In genomic region chr17:46996484-46996883, GRCm38 (mm10) we compare ENCODE assay signal across 23 mouse cellular contexts. TPM values are rescaled to one million over a fixed set of nuclear protein-coding genes. Genes with fewer than 3 reads are reported as not detected.
DNase-seq lines count a peak whose midpoint lies in the region; ATAC-seq and TF ChIP-seq lines count a peak whose summit lies in the region.
"Had no signal": no experiment of that assay in that cellular context is flagged by ENCODE, and none has a peak within 500 bp of the region (broad histone marks: within the 10 kb centered on the region; RNA-seq: fewer than 3 reads in every experiment).

No protein-coding gene starts in this region.

- peak; percentile 94 for DNase-seq in heart, adult 11 months
- peak; percentile 54 for DNase-seq in kidney, postnatal 0 days (ENCODE audit: low spot score)
- no peak for DNase-seq in kidney, adult 9 months
- peak; percentile 25 for DNase-seq in kidney, postnatal 10 days
- DNase-seq in thymus, adult 2 months = no peak
- DNase-seq in urinary bladder, postnatal 10 days (ENCODE audit: low spot score) = no peak
- DNase-seq: adrenal gland, postnatal 36 days; cerebellum, adult 9-11 months; layer of hippocampus, postnatal 36 days; liver, embryonic 13.5 days; lung, embryonic 14.5 days; thymus, adult 18-20 months; thymus, postnatal 4 days had no signal

- no peak overlapping the region for H3K9ac ChIP-seq in heart, embryonic 12.5 days
- H3K9ac ChIP-seq in kidney, postnatal 0 days (ENCODE audit: low read depth, low read length) = no peak overlapping the region
- peak overlapping the region; percentile 34; the same call in 1 of the 2 replicates for H3K9ac ChIP-seq in heart, embryonic 11.5 days (ENCODE audit: low read depth, low read length)
- H3K9ac ChIP-seq: forebrain, embryonic 12.5 days; limb, embryonic 13.5 days; liver, embryonic 13.5 days; lung, embryonic 14.5 days; midbrain, embryonic 12.5 days; stomach, embryonic 15.5 days had no signal

- peaks cover 6% of the 10 kb centered on the region; the same call in 1 of the 2 replicates for H3K4me1 ChIP-seq in heart, embryonic 12.5 days (replicated peaks)
- H3K4me1 ChIP-seq in kidney, postnatal 0 days (replicated peaks; ENCODE audit: insufficient read depth, low read length) = peaks cover 3% of the 10 kb centered on the region; the same call in 1 of the 2 replicates
- H3K4me1 ChIP-seq in heart, embryonic 11.5 days (ENCODE audit: control insufficient read depth, insufficient read depth, low read length) = 0 out of 2 replicates have a peak, but pooled peaks cover 6% of the 10 kb centered on the region
- no peaks in the 10 kb centered on the region for H3K4me1 ChIP-seq in thymus, adult 2 months (replicated peaks; ENCODE audit: control insufficient read depth, insufficient read depth, low read length)
- H3K4me1 ChIP-seq: forebrain, embryonic 12.5 days; limb, embryonic 13.5 days; midbrain, embryonic 12.5 days; stomach, embryonic 15.5 days had no signal

- no peak overlapping the region for H3K4me2 ChIP-seq in heart, embryonic 12.5 days
- H3K4me2 ChIP-seq in kidney, postnatal 0 days (ENCODE audit: low read length) = no peak overlapping the region
- H3K4me2 ChIP-seq in heart, embryonic 11.5 days = no peak overlapping the region
- H3K4me2 ChIP-seq: forebrain, embryonic 12.5 days; limb, embryonic 13.5 days; liver, embryonic 13.5 days; lung, embryonic 14.5 days; midbrain, embryonic 12.5 days; stomach, embryonic 15.5 days had no signal

- 68% methylated on average over 7 of the region's 7 CpGs for WGBS in heart, embryonic 12.5 days
- 17% methylated on average over 7 of the region's 7 CpGs for WGBS in kidney, postnatal 0 days
- WGBS in heart, embryonic 11.5 days (ENCODE audit: insufficient replicate concordance) = 77% methylated on average over 7 of the region's 7 CpGs
- WGBS in thymus, adult 2 months = 90% methylated on average over 7 of the region's 7 CpGs

- ATAC-seq in heart, embryonic 12.5 days (ENCODE audit: insufficient number of reproducible peaks, low FRiP score) = no peak
- ATAC-seq in kidney, postnatal 0 days (replicated peaks; ENCODE audit: low FRiP score, low read depth) = no peak
- no peak for ATAC-seq in heart, embryonic 11.5 days (replicated peaks; ENCODE audit: insufficient number of reproducible peaks, low FRiP score, low TSS enrichment)
- ATAC-seq: CD4-positive, CD25-positive, alpha-beta regulatory T cell, adult 4 months; hindbrain, postnatal 0 days; intestine, embryonic 16.5 days had no signal

- no peak overlapping the region for H3K4me3 ChIP-seq in heart, embryonic 12.5 days
- no peak overlapping the region for H3K4me3 ChIP-seq in kidney, postnatal 0 days (replicated peaks; ENCODE audit: low read depth, low read length)
- no peak overlapping the region for H3K4me3 ChIP-seq in heart, embryonic 11.5 days (ENCODE audit: low read depth, low read length)
- H3K4me3 ChIP-seq in thymus, adult 2 months (ENCODE audit: control insufficient read depth, insufficient read depth, low read length) = no peak overlapping the region
- H3K4me3 ChIP-seq: erythroblast, embryonic 14.5 days; forebrain, embryonic 12.5 days; limb, embryonic 13.5 days; liver, embryonic 13.5 days; midbrain, embryonic 12.5 days; stomach, embryonic 15.5 days had no signal

- no peaks in the 10 kb centered on the region for H3K9me3 ChIP-seq in heart, embryonic 12.5 days (replicated peaks)
- H3K9me3 ChIP-seq in kidney, postnatal 0 days (replicated peaks; ENCODE audit: low read length) = no peaks in the 10 kb centered on the region
- no peaks in the 10 kb centered on the region for H3K9me3 ChIP-seq in heart, embryonic 11.5 days (replicated peaks; ENCODE audit: control insufficient read depth, low read length)
- H3K9me3 ChIP-seq: forebrain, embryonic 12.5 days; limb, embryonic 13.5 days; liver, embryonic 13.5 days; midbrain, embryonic 12.5 days; stomach, embryonic 15.5 days had no signal

- no peaks in the 10 kb centered on the region for H3K27me3 ChIP-seq in heart, embryonic 12.5 days (replicated peaks)
- no peaks in the 10 kb centered on the region for H3K27me3 ChIP-seq in kidney, postnatal 0 days (ENCODE audit: insufficient read depth, low read length)
- no peaks in the 10 kb centered on the region for H3K27me3 ChIP-seq in heart, embryonic 11.5 days (ENCODE audit: control insufficient read depth, insufficient read depth, low read length)
- H3K27me3 ChIP-seq in thymus, adult 2 months (ENCODE audit: control insufficient read depth, insufficient read depth, low read length) = no peaks in the 10 kb centered on the region
- H3K27me3 ChIP-seq: forebrain, embryonic 12.5 days; limb, embryonic 13.5 days; liver, embryonic 13.5 days; midbrain, embryonic 12.5 days; stomach, embryonic 15.5 days had no signal

- H3K36me3 ChIP-seq in heart, embryonic 12.5 days = peaks cover 64% of the 10 kb centered on the region
- peaks cover 33% of the 10 kb centered on the region for H3K36me3 ChIP-seq in kidney, postnatal 0 days (ENCODE audit: insufficient read depth, low read length)
- peaks cover 18% of the 10 kb centered on the region for H3K36me3 ChIP-seq in heart, embryonic 11.5 days (ENCODE audit: control insufficient read depth, insufficient read depth, low read length)
- peaks cover 51% of the 10 kb centered on the region for H3K36me3 ChIP-seq in thymus, adult 2 months (ENCODE audit: control insufficient read depth, insufficient read depth, low read length)

- TF ChIP-seq CTCF in kidney, postnatal 0 days (IDR thresholded peaks at IDR 0.05; ENCODE audit: low read depth) = no peak
- no peak for TF ChIP-seq CTCF in thymus, adult 2 months (IDR thresholded peaks at IDR 0.05; ENCODE audit: borderline replicate concordance, control insufficient read depth, extremely low read depth, insufficient read depth, low read length, poor library complexity)

- no peak overlapping the region for H3K27ac ChIP-seq in heart, embryonic 12.5 days (ENCODE audit: poor library complexity, severe bottlenecking)
- peak overlapping the region; percentile 20; the same call in 1 of the 2 replicates for H3K27ac ChIP-seq in kidney, postnatal 0 days
- no peak overlapping the region for H3K27ac ChIP-seq in heart, embryonic 11.5 days (ENCODE audit: low read depth, low read length)
- no peak overlapping the region for H3K27ac ChIP-seq in thymus, adult 2 months (ENCODE audit: control insufficient read depth, insufficient read depth, low read length)
- H3K27ac ChIP-seq: forebrain, embryonic 12.5 days; hindbrain, postnatal 0 days; limb, embryonic 13.5 days; liver, embryonic 13.5 days; midbrain, embryonic 12.5 days; stomach, embryonic 15.5 days had no signal

- TF ChIP-seq POLR2A in thymus, adult 2 months (IDR thresholded peaks at IDR 0.05; ENCODE audit: control insufficient read depth, extremely low read depth, insufficient read depth, low read length, poor library complexity) = no peak

RNA-seq across cellular contexts. Expression of gene Ubr2, which starts 13.9 kb away (rescaled TPM):
- 20.2 and 20.7 TPM in 2 replicates for polyA plus RNA-seq in heart, embryonic 12.5 days (2016; fragmentation: Nextera tagmentation; extraction: Ambion mirVana)
- 11.9 TPM in 2 replicates for polyA plus RNA-seq in kidney, postnatal 0 days (2015; fragmentation: Nextera tagmentation; extraction: Ambion mirVana)
- 17.9 and 18.2 TPM in 2 replicates for polyA plus RNA-seq in heart, embryonic 11.5 days (2014; fragmentation: Nextera tagmentation; extraction: Ambion mirVana)
- 61.9 and 70.8 TPM in 2 replicates for polyA plus RNA-seq in thymus, adult 2 months (2012; rRNA removed)

Comparison
In these comparisons a context has a peak if more than half of its experiments do, and no peak if none do; other contexts are left out.
1. DNase-seq: peak in heart, adult 11 months (single experiment), kidney, postnatal 0 days (single experiment) and kidney, postnatal 10 days (single experiment); none in kidney, adult 9 months (single experiment), thymus, adult 2 months (single experiment) and urinary bladder, postnatal 10 days (single experiment).